Mouse (Mus musculus) effector memory CD4-positive, alpha-beta T cell, adult 7 months (primary cell): Measurements from ENCODE around the gene Mcm9. TPM values are rescaled to one million over a fixed set of nuclear protein-coding genes. Genes with fewer than 3 reads are reported as not detected.

Source experiments
- polyA plus RNA-seq: library from polyadenylated mRNA; unstranded; fragments of 100-300 nt; shearing (Covaris generic); gene quantifications from one replicate; pipeline ENCODE4 v1.2.1, GENCODE M21; 2017

Mcm9 gene
- 21.7 TPM for polyA plus RNA-seq

GRCm38 (mm10) chr10:53630339-53630738, at the start of gene Mcm9:
Mcm9 (minus strand) TSS chr10:53630439.

GRCm38 (mm10) chr10:53596677-53597120, 33.5 kb downstream of the Mcm9 start, which contains the start of gene Asf1a:
Asf1a (plus strand) TSS chr10:53596757.

Other genes starting within 250 kb of the Mcm9 start
- 74.1 TPM for gene Asf1a, start 33.7 kb downstream of the Mcm9 start, polyA plus RNA-seq
- 0.76 TPM for gene Fam184a, start 120.7 kb upstream of the Mcm9 start, polyA plus RNA-seq